Mouse (Mus musculus) lung, postnatal 0 days (tissue): ENCODE data around the gene Tbc1d14. TPM values are rescaled to one million over a fixed set of nuclear protein-coding genes. Genes with fewer than 3 reads are reported as not detected.

Source experiments
- ATAC-seq: fragments of 200-750 bp; cut with Nextera tagmentation; 2 replicates; pipeline ENCODE4 v1.8.0; 2017; ENCODE audit warnings: moderate library complexity
- DNase-seq: peaks from one replicate; pipeline ENCODE4 v3.0.0-alpha.2; 2016; ENCODE audit warnings: low spot score
- H3K27ac ChIP-seq: fragments of 300-500 bp; sonication (generic); 2 replicates; pipeline ENCODE4 v1.5.1; 2014; ENCODE audit warnings: antibody characterized with exemption, mild to moderate bottlenecking, low read length, mixed read lengths
- H3K27me3 ChIP-seq: fragments of 300-500 bp; sonication (generic); replicated peaks from 2 replicates; pipeline ENCODE4 v1.6.1; 2014; ENCODE audit warnings: low read length, mixed read lengths; ENCODE audit not compliant: insufficient read depth
- H3K36me3 ChIP-seq: fragments of 300-500 bp; sonication (generic); 2 replicates; pipeline ENCODE4 v1.6.1; 2014; ENCODE audit warnings: low read length, mixed read lengths; ENCODE audit not compliant: insufficient read depth
- H3K4me1 ChIP-seq: fragments of 300-500 bp; sonication (generic); 2 replicates; pipeline ENCODE4 v1.6.1; 2014; ENCODE audit warnings: antibody characterized with exemption, low read depth, low read length, mixed read lengths; ENCODE audit not compliant: insufficient read depth
- H3K4me2 ChIP-seq: fragments of 300-500 bp; sonication (generic); replicated peaks from 2 replicates; pipeline ENCODE4 v1.6.1; 2014; ENCODE audit warnings: low read depth, mild to moderate bottlenecking, low read length, moderate library complexity, mixed read lengths
- H3K4me3 ChIP-seq: fragments of 300-500 bp; sonication (generic); 2 replicates; pipeline ENCODE4 v1.5.1; 2014; ENCODE audit warnings: low read depth, low read length
- H3K9ac ChIP-seq: fragments of 300-500 bp; sonication (generic); replicated peaks from 2 replicates; pipeline ENCODE4 v1.6.1; 2014; ENCODE audit warnings: low read depth, mild to moderate bottlenecking
- H3K9me3 ChIP-seq: fragments of 300-500 bp; sonication (generic); 2 replicates; pipeline ENCODE4 v1.6.1; 2016; ENCODE audit warnings: low read length, mixed read lengths
- CTCF ChIP-seq: IDR thresholded peaks from 2 replicates; pipeline ENCODE4 v1.5.1; 2016; ENCODE audit warnings: antibody characterized with exemption, mild to moderate bottlenecking
- EP300 ChIP-seq: IDR thresholded peaks from 2 replicates; pipeline ENCODE4 v1.6.1; 2016; ENCODE audit warnings: antibody characterized with exemption, mild to moderate bottlenecking, control low read depth
- WGBS: fragments of 180-500 bp; shearing (Covaris S2); extraction: QIAGEN DNeasy Blood & Tissue Kit; methylation state at CpG from one replicate; pipeline ENCODE4 v1.1.7; 2014; 5-methylcytosine and 5-hydroxymethylcytosine counted together
- polyA plus RNA-seq: library from polyadenylated mRNA; unstranded; fragments of >200 nt; fragmentation: Nextera tagmentation; extraction: Ambion mirVana; gene quantifications from 2 replicates; pipeline ENCODE4 v1.2.1, GENCODE M21; 2015

Tbc1d14 gene
- polyA plus RNA-seq, 1 experiment from 2014 or later, result 15.0 TPM

GRCm38 (mm10) chr5:36540928-36541327 lies 52.1 kb downstream of the Tbc1d14 start:
- DNase-seq (no peak), ATAC-seq (no peak)
- no peak overlapping the region for H3K27ac ChIP-seq
- no peaks in the 10 kb centered on the region for H3K36me3 ChIP-seq
- H3K9me3 ChIP-seq, result no peaks in the 10 kb centered on the region
- no peak overlapping the region for H3K4me3 ChIP-seq
- no peak overlapping the region for H3K4me2 ChIP-seq
- no peaks in the 10 kb centered on the region for H3K4me1 ChIP-seq
- WGBS, result 74% methylated on average over 2 of the region's 2 CpGs
- no peak overlapping the region for H3K9ac ChIP-seq
- TF ChIP-seq EP300, result no peak
- TF ChIP-seq CTCF, result no peak
- H3K27me3 ChIP-seq, result no peaks in the 10 kb centered on the region

- peak; percentile 82 for DNase-seq
- H3K27ac ChIP-seq, result no peak overlapping the region
- 25% methylated on average over 4 of the region's 4 CpGs for WGBS
- H3K4me2 ChIP-seq, result no peak overlapping the region
- peak; percentile 49 for ATAC-seq
- H3K4me1 ChIP-seq, result no peaks in the 10 kb centered on the region
- no peak overlapping the region for H3K9ac ChIP-seq
- H3K9me3 ChIP-seq, result no peaks in the 10 kb centered on the region
- no peaks in the 10 kb centered on the region for H3K36me3 ChIP-seq
- H3K27me3 ChIP-seq, result no peaks in the 10 kb centered on the region
- H3K4me3 ChIP-seq, result no peak overlapping the region
- TF ChIP-seq CTCF (peak; percentile 83), EP300 (no peak)
Observed at GRCm38 (mm10) chr5:36538576-36539187, 54.4 kb downstream of the Tbc1d14 start.

GRCm38 (mm10) chr5:36536424-36536823 lies 56.7 kb downstream of the Tbc1d14 start:
- Histone ChIP-seq H3K36me3 (no peaks in the 10 kb centered on the region), H3K27ac (no peak overlapping the region), H3K27me3 (no peaks in the 10 kb centered on the region), H3K4me3 (no peak overlapping the region), H3K4me1 (no peaks in the 10 kb centered on the region), H3K4me2 (no peak overlapping the region), H3K9ac (no peak overlapping the region), H3K9me3 (no peaks in the 10 kb centered on the region)
- ATAC-seq (no peak), DNase-seq (no peak)
- TF ChIP-seq CTCF (no peak), EP300 (no peak)
- WGBS, result 83% methylated on average over 3 of the region's 3 CpGs

GRCm38 (mm10) chr5:36535438-36536176 lies 57.5 kb downstream of the Tbc1d14 start:
- 77% methylated on average over 6 of the region's 6 CpGs for WGBS
- no peak for DNase-seq
- no peak overlapping the region for H3K27ac ChIP-seq

GRCm38 (mm10) chr5:36534455-36535030 lies 58.5 kb downstream of the Tbc1d14 start:
- no peak for DNase-seq
- WGBS, result 61% methylated on average over 6 of the region's 6 CpGs
- no peak for TF ChIP-seq CTCF
- no peak for TF ChIP-seq EP300

More at GRCm38 (mm10) chr5:36535438-36536176, 57.5 kb downstream of the Tbc1d14 start:
- Histone ChIP-seq H3K27me3 (no peaks in the 10 kb centered on the region), H3K36me3 (no peaks in the 10 kb centered on the region), H3K4me3 (no peak overlapping the region), H3K4me1 (0 out of 2 replicates have a peak, but pooled peaks cover 4% of the 10 kb centered on the region), H3K9me3 (no peaks in the 10 kb centered on the region), H3K4me2 (no peak overlapping the region), H3K9ac (no peak overlapping the region)
- ATAC-seq, result no peak
- no peak for TF ChIP-seq CTCF
- no peak for TF ChIP-seq EP300

GRCm38 (mm10) chr5:36530129-36530751 lies 62.8 kb downstream of the Tbc1d14 start:
- Histone ChIP-seq H3K27me3 (no peaks in the 10 kb centered on the region), H3K4me2 (peak overlapping the region; percentile 85), H3K4me1 (peaks cover 17% of the 10 kb centered on the region; the same call in 1 of the 2 replicates), H3K36me3 (no peaks in the 10 kb centered on the region), H3K4me3 (peak overlapping the region; percentile 64), H3K9me3 (no peaks in the 10 kb centered on the region), H3K9ac (peak overlapping the region; percentile 51; the same call in 1 of the 2 replicates), H3K27ac (peak overlapping the region; percentile 51; the same call in 1 of the 2 replicates)
- under 1% methylated on average over 28 of the region's 28 CpGs for WGBS
- DNase-seq (peak; percentile 96), ATAC-seq (peak; percentile 98)
- TF ChIP-seq EP300, result no peak
- TF ChIP-seq CTCF, result no peak

More at GRCm38 (mm10) chr5:36534455-36535030, 58.5 kb downstream of the Tbc1d14 start:
- Histone ChIP-seq H3K9me3 (no peaks in the 10 kb centered on the region), H3K4me1 (peaks cover 9% of the 10 kb centered on the region; the same call in 1 of the 2 replicates), H3K27ac (no peak overlapping the region), H3K9ac (no peak overlapping the region), H3K27me3 (no peaks in the 10 kb centered on the region), H3K4me3 (no peak overlapping the region), H3K4me2 (no peak overlapping the region), H3K36me3 (no peaks in the 10 kb centered on the region)
- ATAC-seq, result no peak
